16 mouse cellular contexts compared by ENCODE assay signal in genomic region chr3:69902382-69902781, GRCm38 (mm10). TPM values are rescaled to one million over a fixed set of nuclear protein-coding genes. Genes with fewer than 3 reads are reported as not detected.
A peak's percentile ranks its signal among the peaks of the same experiment; 100 is the strongest.
DNase-seq lines count a peak whose midpoint lies in the region; ATAC-seq and TF ChIP-seq lines count a peak whose summit lies in the region.
"Had no signal": no experiment of that assay in that cellular context is flagged by ENCODE, and none has a peak within 500 bp of the region (broad histone marks: within the 10 kb centered on the region; RNA-seq: fewer than 3 reads in every experiment).

No protein-coding gene starts in this region.

- H3K27me3 ChIP-seq in stomach, embryonic 14.5 days (ENCODE audit: control insufficient read depth, insufficient read depth, low read length), result no peaks in the 10 kb centered on the region
- no peaks in the 10 kb centered on the region for H3K27me3 ChIP-seq in thymus, adult 2 months (ENCODE audit: control insufficient read depth, insufficient read depth, low read length)
- H3K27me3 ChIP-seq in forebrain, embryonic 12.5 days, result no peaks in the 10 kb centered on the region
- H3K27me3 ChIP-seq: embryonic facial prominence, embryonic 12.5 days; heart, embryonic 15.5 days; hindbrain, embryonic 15.5 days had no signal

- no peak overlapping the region for H3K9ac ChIP-seq in stomach, embryonic 14.5 days (replicated peaks; ENCODE audit: low read depth, low read length)
- no peak overlapping the region for H3K9ac ChIP-seq in forebrain, embryonic 12.5 days
- H3K9ac ChIP-seq: embryonic facial prominence, embryonic 12.5 days; heart, embryonic 15.5 days; hindbrain, embryonic 15.5 days had no signal

- TF ChIP-seq CTCF in thymus, adult 2 months (IDR thresholded peaks at IDR 0.05; ENCODE audit: borderline replicate concordance, control insufficient read depth, extremely low read depth, insufficient read depth, low read length, poor library complexity), result no peak

- no peak overlapping the region for H3K4me3 ChIP-seq in stomach, embryonic 14.5 days (ENCODE audit: low read depth, low read length)
- H3K4me3 ChIP-seq in thymus, adult 2 months (ENCODE audit: control insufficient read depth, insufficient read depth, low read length), result no peak overlapping the region
- no peak overlapping the region for H3K4me3 ChIP-seq in forebrain, embryonic 12.5 days (replicated peaks)
- H3K4me3 ChIP-seq: embryonic facial prominence, embryonic 12.5 days; heart, adult 2 months; heart, embryonic 15.5 days; hindbrain, embryonic 15.5 days had no signal

- no peak overlapping the region for H3K4me2 ChIP-seq in stomach, embryonic 14.5 days (replicated peaks; ENCODE audit: low read depth, low read length)
- no peak overlapping the region for H3K4me2 ChIP-seq in forebrain, embryonic 12.5 days
- H3K4me2 ChIP-seq: embryonic facial prominence, embryonic 12.5 days; heart, embryonic 11.5 days; heart, embryonic 15.5 days; hindbrain, embryonic 15.5 days had no signal

- WGBS in stomach, embryonic 14.5 days, result 36% methylated on average over 2 of the region's 2 CpGs
- 18% methylated on average over 2 of the region's 2 CpGs for WGBS in thymus, adult 2 months
- WGBS in forebrain, embryonic 12.5 days, result 71% methylated on average over 2 of the region's 2 CpGs

- H3K36me3 ChIP-seq in stomach, embryonic 14.5 days (ENCODE audit: control insufficient read depth, insufficient read depth, low read length), result no peaks in the 10 kb centered on the region
- no peaks in the 10 kb centered on the region for H3K36me3 ChIP-seq in thymus, adult 2 months (ENCODE audit: control insufficient read depth, insufficient read depth, low read length)
- no peaks in the 10 kb centered on the region for H3K36me3 ChIP-seq in forebrain, embryonic 12.5 days (replicated peaks)
- H3K36me3 ChIP-seq: embryonic facial prominence, embryonic 12.5 days; heart, embryonic 15.5 days; hindbrain, embryonic 15.5 days had no signal

- peak; percentile 24 for DNase-seq in brain, adult 2 months (ENCODE audit: low read depth, low spot score)
- DNase-seq in thymus, adult 2 months, result peak; percentile 61
- peak; percentile 60 for DNase-seq in thymus, postnatal 25 days
- no peak for DNase-seq in adipocyte (ENCODE audit: low spot score)
- DNase-seq: adrenal gland, adult 2 months; gastrocnemius, postnatal 14 days; heart, adult 2 months had no signal

- no peak overlapping the region for H3K27ac ChIP-seq in stomach, embryonic 14.5 days (ENCODE audit: low read length)
- no peak overlapping the region for H3K27ac ChIP-seq in thymus, adult 2 months (ENCODE audit: control insufficient read depth, insufficient read depth, low read length)
- H3K27ac ChIP-seq in forebrain, embryonic 12.5 days, result no peak overlapping the region
- H3K27ac ChIP-seq: embryonic facial prominence, embryonic 12.5 days; heart, adult 2 months; heart, embryonic 15.5 days; hindbrain, embryonic 15.5 days had no signal

- no peaks in the 10 kb centered on the region for H3K9me3 ChIP-seq in stomach, embryonic 14.5 days (ENCODE audit: control insufficient read depth, low read depth, low read length)
- H3K9me3 ChIP-seq in forebrain, embryonic 12.5 days, result no peaks in the 10 kb centered on the region
- H3K9me3 ChIP-seq: embryonic facial prominence, embryonic 12.5 days; heart, embryonic 15.5 days; hindbrain, embryonic 15.5 days had no signal

- H3K4me1 ChIP-seq in stomach, embryonic 14.5 days (ENCODE audit: control insufficient read depth, insufficient read depth, low read length), result no peaks in the 10 kb centered on the region
- peaks cover 5% of the 10 kb centered on the region for H3K4me1 ChIP-seq in thymus, adult 2 months (replicated peaks; ENCODE audit: control insufficient read depth, insufficient read depth, low read length)
- H3K4me1 ChIP-seq in forebrain, embryonic 12.5 days, result no peaks in the 10 kb centered on the region
- H3K4me1 ChIP-seq: embryonic facial prominence, embryonic 12.5 days; hindbrain, embryonic 15.5 days had no signal

- ATAC-seq in stomach, embryonic 14.5 days (ENCODE audit: insufficient number of reproducible peaks, insufficient read depth, low FRiP score, low read depth), result 0 out of 2 replicates have a peak, but pooled peaks have one; percentile 16
- ATAC-seq in activated CD4-positive, CD25-positive, alpha-beta regulatory T cell, adult 4 months, result no peak
- no peak for ATAC-seq in forebrain, embryonic 12.5 days (ENCODE audit: low FRiP score)

- TF ChIP-seq POLR2A in thymus, adult 2 months (IDR thresholded peaks at IDR 0.05; ENCODE audit: control insufficient read depth, extremely low read depth, insufficient read depth, low read length, poor library complexity), result no peak

RNA-seq across cellular contexts. Expression of gene Sptssb, which starts 42.6 kb away (rescaled TPM):
- polyA plus RNA-seq in stomach, embryonic 14.5 days (2014; fragmentation: Nextera tagmentation; extraction: Ambion mirVana), result 26.3 and 26.7 TPM in 2 replicates
- polyA plus RNA-seq in thymus, adult 2 months (2012; rRNA removed), result 2.3 and 5.5 TPM in 2 replicates
- polyA plus RNA-seq in activated CD4-positive, CD25-positive, alpha-beta regulatory T cell, adult 4 months (2017; shearing (Covaris generic)), result not detected
- polyA plus RNA-seq in forebrain, embryonic 12.5 days (2016; fragmentation: Nextera tagmentation; extraction: Ambion mirVana), result 0.17 TPM in 1 of 2 replicates, not detected in the other
- polyA plus RNA-seq: adrenal gland, adult 2 months; forebrain, embryonic 11.5 days; gonadal fat pad, adult 2 months; heart, adult 2 months had no signal
